Mouse (Mus musculus) thymus, postnatal 10 days (tissue): Measurements from ENCODE around the gene Tpi1.
"Not testable (repeated sequence)": the region's sequence is repeated elsewhere in the genome, so short reads cannot be mapped to it uniquely, and the experiment has no call there.

Experiments used
- DNase-seq, 2 experiments: peaks; one replicate each; pipeline ENCODE4 v3.0.0; 2021; ENCODE audit warnings: low spot score in 2 of 2

The Tpi1 gene

GRCm38 (mm10) chr6:124831649-124832048, 17.6 kb upstream of the Tpi1 start:
- DNase-seq, result no peak

DNA sequence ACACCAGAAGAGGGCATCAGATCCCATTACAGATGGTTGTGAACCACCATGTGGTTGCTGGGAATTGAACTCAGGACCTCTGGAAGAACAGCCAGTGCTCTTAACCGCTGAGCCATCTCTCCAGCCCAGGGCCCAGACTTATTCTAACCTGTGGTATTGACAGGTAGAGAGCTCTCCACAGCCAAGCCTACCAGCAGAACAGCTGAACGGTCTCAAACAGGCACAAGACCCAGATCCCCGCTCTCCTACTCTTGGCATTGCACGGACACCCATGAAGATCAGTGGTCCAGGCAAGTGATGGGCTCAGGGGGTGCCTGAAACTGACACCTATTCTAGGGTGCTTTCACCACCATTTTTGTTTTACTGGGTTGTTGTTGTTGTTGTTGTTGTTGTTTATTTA, 17.1 kb upstream of the Tpi1 start:
- DNase-seq, result not testable (repeated sequence)

DNA sequence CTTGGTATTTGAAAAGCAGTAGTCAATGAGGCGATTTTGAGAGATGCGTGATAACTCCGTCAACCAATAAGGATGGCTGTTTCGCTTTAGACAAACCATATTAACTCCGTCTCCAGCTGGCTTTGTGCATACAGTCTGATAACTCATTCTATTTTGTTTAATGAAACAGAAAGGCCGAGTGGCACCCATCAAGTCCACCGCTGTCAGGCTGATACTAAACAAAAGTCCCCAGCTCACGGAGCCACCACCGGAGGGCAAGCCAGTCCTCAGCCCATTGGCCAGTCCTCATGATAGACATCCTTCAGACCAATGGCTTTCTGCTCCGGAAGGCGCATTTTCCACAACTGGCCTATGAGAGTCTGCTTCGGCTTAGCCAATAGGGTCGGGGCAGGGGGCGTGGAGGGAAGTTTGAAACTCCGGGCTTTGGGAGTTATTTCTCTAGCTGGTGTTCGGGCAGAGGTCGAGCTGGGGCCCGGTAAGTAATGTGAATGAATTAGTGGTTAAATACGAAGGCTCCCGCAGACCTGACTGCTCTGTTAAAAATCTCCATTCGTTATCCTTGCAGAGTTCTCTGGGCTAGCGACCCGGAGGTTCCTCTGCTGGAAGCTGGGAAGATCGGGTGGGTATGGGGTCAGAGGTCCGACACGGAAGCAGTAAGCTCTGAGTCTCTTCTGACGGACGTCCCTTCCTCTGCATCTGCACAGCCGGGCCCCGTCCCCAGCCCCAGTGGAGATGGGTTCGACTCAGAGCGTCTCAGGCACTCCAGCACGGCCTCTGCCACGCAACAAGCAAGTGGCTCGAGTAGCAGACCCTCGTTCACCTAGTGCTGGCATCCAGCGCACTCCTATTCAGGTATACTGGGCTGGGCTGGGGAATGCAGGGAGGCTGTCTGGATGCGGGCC, 16.0 kb upstream of the Tpi1 start:
- DNase-seq, result peak; percentile 88 to 93

GRCm38 (mm10) chr6:124828868-124829798, 15.0 kb upstream of the Tpi1 start, which contains the start of the genes Usp5 and Cdca3:
Gene Usp5 (minus strand): TSS chr6:124829484.
Gene Cdca3 (plus strand): TSS chr6:124829547.
- DNase-seq, result peak; percentile 96 to 99

DNA sequence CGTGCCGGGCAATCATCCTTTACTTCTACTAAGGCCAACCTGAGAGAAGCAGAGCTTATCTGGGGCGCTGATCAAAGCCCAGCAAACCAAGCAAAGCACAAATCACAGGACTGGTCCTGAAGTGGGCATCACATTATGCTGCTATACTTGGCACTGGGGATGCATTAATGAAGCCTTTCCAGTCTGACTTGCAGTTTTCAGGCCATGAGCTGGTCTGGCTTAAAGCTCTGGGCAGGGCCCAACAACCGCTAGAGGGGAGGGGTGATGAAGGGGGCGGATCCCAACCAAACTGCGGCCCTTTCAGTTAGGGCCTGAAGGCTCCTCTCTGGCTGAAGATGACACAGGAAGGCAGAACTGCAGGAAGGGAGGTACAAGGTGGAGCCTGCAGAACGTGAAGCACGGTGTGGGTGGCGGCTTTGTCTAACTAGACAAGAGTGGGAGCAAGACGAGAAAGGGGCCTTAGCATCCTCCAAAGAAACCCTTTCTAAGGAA, 14.1 kb upstream of the Tpi1 start:
- DNase-seq, result peak in 1 of 2 experiments; percentile 42

DNA sequence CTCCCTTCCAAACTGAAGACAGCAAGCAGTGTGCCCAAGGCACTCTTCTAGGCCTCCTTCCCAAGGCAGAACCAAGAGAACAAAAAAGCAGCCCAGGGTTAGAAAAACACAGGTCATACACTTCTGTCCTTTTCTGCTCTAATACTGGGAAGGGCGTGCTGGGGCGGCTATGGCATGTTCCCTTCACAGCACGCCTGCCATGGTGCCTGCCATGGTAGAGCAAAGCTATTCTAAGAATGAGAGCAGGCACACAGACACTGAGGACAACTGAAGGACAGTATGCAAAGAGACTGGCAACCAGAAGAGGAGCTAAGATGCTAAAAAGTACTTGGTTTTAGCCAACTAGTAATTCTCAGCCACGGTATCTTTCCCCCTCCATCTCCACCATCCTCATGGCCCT, 8.0 kb upstream of the Tpi1 start:
- no peak for DNase-seq

DNA sequence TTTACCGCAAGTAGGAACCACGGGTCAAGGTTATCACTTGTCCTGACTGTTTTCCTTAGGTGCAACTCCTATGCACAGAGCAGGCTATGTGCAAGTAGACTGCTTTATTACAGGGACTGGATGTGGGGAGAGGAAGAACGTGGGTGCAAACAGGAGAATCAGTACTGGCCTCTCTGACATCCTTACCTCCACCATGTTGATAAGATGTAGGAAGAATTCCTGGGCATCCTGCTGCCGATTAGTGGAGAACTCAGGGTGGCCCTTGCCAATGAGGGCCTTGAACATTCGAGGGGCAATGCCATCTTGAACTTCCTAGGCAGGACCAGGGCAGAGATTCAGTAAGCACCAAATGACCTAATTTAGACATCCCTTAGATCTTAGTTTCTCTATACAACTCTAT, 6.8 kb upstream of the Tpi1 start:
- DNase-seq, result no peak

DNA sequence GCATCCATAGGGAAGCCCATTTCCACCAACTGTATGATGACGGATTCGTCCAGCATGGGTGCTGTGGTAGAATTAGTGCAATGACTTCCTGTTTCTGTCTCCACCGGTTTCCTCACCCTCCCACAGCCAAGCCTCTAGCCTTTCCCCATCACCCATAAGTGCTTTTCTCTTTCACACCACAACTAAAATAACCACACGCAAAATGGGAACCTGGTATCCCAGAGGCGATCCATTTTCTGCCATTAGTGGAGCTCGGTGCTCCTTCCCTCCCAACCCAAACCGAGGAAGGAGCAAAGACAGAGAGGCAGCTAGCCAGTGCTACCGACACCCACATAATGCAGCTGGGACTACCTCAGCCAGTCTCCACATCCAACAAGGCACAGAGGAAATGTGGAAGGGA, 3.9 kb upstream of the Tpi1 start:
- no peak for DNase-seq

DNA sequence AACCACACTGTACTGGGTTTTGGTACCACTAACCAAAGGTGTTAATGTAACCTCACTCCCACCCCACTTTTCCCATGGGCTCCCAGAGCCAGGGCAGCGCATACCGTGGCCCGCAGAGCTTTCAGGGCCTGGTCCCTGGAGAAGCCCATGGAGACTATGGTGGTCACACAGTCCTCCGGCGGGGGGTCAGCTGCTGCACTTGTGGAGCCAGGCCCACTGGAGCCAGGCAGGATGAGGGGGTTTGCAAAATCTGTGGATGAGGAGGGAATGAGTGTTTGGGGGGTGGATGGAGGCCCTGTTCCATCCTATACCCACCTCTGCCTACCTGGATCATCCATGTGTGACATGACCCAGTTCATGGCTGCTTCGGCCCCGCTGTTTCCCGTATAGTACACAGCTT, 3.5 kb upstream of the Tpi1 start:
- DNase-seq, result no peak

- no peak for DNase-seq
Measured at GRCm38 (mm10) chr6:124817125-124817524, 3.0 kb upstream of the Tpi1 start.

GRCm38 (mm10) chr6:124816611-124817010, 2.5 kb upstream of the Tpi1 start:
- DNase-seq, result no peak

DNA sequence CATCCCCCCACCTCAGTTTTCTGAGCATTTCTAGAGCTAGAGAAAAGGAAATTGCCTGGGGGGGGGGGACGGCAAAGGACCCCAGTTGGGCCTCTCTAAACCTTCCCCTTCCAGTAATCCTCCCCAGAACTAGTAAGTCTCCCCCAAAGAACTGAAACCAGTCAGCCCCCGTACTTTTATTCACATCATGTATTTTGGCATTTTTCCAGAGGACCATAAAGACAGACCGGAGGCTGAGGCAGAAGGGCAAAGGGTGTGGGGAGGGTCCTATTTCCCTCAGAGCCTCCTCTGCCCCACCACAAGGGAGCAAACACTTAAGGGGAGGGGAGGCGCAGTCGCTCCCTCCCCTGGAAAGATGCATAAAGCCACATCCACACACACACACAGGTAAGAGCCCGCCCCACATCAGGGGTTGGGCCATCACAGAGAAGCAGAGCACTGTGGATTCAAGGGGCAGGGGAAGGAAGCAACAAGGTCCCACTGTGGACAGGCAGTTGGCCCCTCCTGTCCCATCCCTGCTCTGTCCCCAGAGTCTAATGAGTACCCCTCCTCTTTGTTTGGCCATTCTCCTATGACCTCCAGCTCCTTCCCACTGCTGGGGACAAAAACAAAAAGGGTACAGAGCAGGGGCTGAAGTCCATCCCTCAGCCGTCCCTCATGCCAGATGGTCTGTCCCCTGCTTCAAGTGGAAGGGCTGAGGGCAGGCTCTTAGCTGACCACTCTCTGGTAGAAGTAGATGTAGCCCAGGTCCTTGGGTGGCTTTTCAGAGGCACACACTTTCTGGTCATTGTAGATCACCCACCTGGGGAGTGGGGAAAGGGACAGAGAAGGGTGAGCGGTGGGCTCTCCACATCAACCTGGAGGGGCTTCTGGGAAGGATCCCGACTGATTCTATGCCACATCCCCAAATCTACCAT, 1.0 kb upstream of the Tpi1 start:
- no peak for DNase-seq

- no peak for DNase-seq
Measured at GRCm38 (mm10) chr6:124814448-124814847, 352 bp upstream of the Tpi1 start.

DNA sequence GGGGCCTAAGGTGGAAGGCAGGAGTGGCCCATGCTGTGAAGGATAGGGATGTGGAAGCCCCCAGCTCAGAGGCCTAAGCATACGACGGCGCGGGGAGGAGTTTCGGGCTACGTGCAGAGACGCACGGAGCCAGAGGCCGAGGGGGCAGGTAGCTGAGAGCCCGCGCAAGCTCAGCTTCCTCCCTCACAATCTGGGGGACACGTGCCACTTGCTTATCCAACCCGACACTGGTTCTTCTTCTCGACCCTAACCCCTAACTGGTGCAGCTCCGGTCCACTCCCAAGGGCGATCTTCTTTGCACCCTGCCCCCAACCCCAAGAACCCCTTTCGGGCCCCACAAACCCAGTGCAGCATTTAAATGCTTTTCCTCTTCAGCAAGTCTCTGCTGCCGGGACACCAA, 600 bp downstream of the Tpi1 start:
- DNase-seq, result peak; percentile 63 to 68

DNA sequence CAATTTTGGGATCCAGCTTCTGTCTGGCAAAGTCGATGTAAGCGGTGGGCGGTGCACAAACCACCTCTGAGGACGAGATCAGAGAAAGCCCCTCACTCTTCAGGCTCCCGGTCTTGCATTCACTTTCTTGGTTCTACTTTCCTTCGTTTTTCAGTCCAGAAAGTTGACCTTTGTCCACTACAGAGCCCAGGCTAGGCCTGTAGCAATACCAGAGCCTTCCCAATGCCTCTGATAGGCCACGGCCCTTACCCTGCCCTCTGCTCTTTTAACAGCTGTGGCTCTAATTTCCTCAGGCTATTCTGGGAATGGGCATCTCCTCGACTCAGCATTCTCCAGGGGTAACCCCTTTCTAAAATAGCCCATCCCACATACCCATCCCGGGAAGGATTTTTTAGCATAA, 1.2 kb downstream of the Tpi1 start:
- no peak for DNase-seq

- no peak for DNase-seq
Measured at GRCm38 (mm10) chr6:124811701-124812560, 2.2 kb downstream of the Tpi1 start.

- DNase-seq, result no peak
Measured at GRCm38 (mm10) chr6:124811403-124811665, 2.8 kb downstream of the Tpi1 start.

DNA sequence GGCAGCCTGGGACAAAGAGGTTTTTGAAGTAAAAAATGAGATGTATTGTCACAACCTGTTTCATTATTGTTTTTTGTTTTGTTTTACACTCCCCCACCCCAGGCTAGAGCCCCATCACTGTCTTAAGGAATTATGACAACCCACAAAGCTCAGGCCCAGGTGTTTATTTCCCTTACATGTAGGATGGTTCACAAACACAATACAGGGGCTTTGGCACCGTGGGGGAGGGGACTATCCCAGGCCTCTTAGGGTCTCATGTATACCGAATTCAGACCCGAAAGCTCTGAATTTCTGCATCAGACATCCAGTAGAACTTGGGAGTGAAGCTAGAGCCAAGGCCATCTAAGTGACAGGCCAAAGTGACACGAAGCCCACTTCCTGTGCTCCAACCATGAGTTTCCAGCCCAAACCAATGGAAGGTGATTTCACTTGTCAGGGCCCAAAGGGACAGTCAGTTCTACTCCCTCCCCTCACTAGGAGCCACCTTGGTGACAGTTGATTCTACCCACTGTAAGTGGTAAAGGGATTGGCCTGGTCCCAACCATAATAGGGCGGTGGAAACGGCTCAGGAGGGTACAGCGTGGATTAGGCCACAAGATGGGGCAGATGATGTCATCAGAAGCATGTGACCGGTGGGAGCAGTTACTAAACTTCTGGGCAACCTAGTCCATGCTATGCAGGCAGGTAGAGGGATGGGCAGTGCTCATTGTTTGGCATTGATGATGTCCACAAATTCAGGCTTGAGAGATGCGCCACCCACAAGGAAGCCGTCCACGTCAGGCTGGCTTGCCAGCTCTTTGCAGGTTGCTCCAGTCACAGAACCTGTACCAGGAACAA, 3.3 kb downstream of the Tpi1 start:
- DNase-seq, result not testable (repeated sequence)

GRCm38 (mm10) chr6:124809775-124810538, 4.1 kb downstream of the Tpi1 start:
- DNase-seq, result no peak
